Mouse (Mus musculus): Measurements from ENCODE around the gene Cenpf.

- TF ChIP-seq GATA1 (IDR thresholded peaks at IDR 0.05; ENCODE audit: low read length) (no peak), TAL1 (IDR thresholded peaks at IDR 0.05; ENCODE audit: low read length) (no peak)
These were observed 12.5 kb downstream of the Cenpf start for GRCm38 (mm10) chr1:189675421-189675820.
